Mouse (Mus musculus) layer of hippocampus, adult 9-10 months (tissue): ENCODE data around the gene Zfp626.
"Not testable (repeated sequence)": the region's sequence is repeated elsewhere in the genome, so short reads cannot be mapped to it uniquely, and the experiment has no call there.

ENCODE experiments used
- DNase-seq: peaks from one replicate; pipeline ENCODE4 v3.0.0; 2022; ENCODE audit warnings: low spot score

Zfp626 gene

GRCm38 (mm10) chr7:27860396-27861235, 53.6 kb downstream of the Zfp626 start:
- DNase-seq = peak; percentile 17

GRCm38 (mm10) chr7:27862578-27862977, 55.6 kb downstream of the Zfp626 start:
- DNase-seq = not testable (repeated sequence)
